Mouse (Mus musculus): ENCODE data around the gene Map3k13. TPM values are rescaled to one million over a fixed set of nuclear protein-coding genes. Genes with fewer than 3 reads are reported as not detected.
"Not testable (repeated sequence)": the region's sequence is repeated elsewhere in the genome, so short reads cannot be mapped to it uniquely, and the experiment has no call there.

Map3k13 gene
- polyA plus RNA-seq, 1 experiment = 0.12 TPM

DNA sequence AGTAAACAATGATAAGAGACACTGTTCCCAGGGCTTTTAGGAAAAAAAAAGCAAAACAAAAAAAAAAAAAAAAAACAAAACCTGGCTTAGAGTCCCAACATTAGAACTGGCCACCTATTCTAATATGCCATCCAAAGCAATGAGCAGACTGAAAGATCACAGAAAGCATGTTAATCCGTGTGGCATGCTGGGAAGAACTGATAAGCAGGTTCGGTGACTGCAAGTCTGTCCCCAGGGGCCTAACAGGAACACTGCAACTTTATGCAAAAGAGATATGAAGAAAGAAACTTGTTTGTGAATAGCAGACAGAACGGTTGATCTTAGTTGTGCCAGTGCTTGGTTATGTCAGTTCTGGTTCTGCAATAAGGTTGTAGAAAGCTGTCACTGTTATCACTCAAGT is 2.4 kb upstream of the Map3k13 start:
- H3K36me3 ChIP-seq (ENCODE audit: control insufficient read depth, insufficient read depth) = no peaks in the 10 kb centered on the region
- H3K27me3 ChIP-seq (ENCODE audit: control insufficient read depth, insufficient read depth, insufficient read length) = no peaks in the 10 kb centered on the region
- H3ac ChIP-seq (ENCODE audit: control insufficient read depth, insufficient read length, low read depth) = no peak overlapping the region
- H3K4me3 ChIP-seq (ENCODE audit: insufficient read depth, poor library complexity, severe bottlenecking) = no peak overlapping the region
- TF ChIP-seq FOSL1 (IDR thresholded peaks at IDR 0.05; ENCODE audit: insufficient read depth, low read length, poor library complexity, severe bottlenecking) (no peak), CEBPB (IDR thresholded peaks at IDR 0.05; ENCODE audit: low read depth) (no peak), MAX (IDR thresholded peaks at IDR 0.05) (no peak), MYOD1 (IDR thresholded peaks at IDR 0.05; ENCODE audit: control insufficient read depth, insufficient read length, low read depth) (no peak), MYOG (IDR thresholded peaks at IDR 0.05; ENCODE audit: control insufficient read depth, extremely low read depth, insufficient read length) (no peak), CTCF (IDR thresholded peaks at IDR 0.05; ENCODE audit: control insufficient read depth, insufficient read depth, insufficient read length) (no peak), USF1 (IDR thresholded peaks at IDR 0.05; ENCODE audit: low read depth) (no peak)
- H3K79me3 ChIP-seq (ENCODE audit: low read depth) = no peaks in the 10 kb centered on the region
- H3K79me2 ChIP-seq (ENCODE audit: control insufficient read depth, insufficient read depth) = no peaks in the 10 kb centered on the region

DNA sequence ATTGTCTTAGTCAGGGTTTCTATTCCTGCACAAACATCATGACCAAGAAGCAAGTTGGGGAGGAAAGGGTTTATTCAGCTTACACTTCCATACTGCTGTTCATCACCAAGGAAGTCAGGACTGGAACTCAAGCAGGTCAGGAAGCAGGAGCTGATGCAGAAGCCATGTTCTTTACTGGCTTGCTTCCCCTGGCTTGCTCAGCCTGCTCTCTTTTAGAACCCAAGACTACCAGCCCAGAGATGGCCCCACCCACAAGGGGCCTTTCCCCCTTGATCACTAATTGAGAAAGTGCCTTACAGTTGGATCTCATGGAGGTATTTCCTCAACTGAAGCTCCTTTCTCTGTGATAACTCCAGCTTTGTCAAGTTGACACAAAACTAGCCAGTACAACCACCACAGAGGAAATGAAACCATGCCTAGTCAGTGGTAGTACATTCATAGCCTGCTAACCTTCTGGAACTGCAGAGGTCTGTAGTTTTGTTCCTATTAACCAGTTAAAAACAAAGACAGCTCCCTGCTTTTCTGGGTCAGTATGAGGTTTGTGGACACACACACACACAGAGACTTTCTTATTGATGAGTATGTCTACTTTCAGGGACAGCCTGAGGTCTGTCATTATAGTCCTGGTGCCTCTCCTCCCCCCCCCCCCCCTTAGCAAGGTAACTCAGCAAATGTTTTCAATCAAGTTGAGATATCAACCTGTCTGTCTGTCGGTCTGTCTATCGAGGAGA is 901 bp upstream of the Map3k13 start:
- H3K27me3 ChIP-seq (ENCODE audit: control insufficient read depth, insufficient read depth, insufficient read length); H3K79me3 ChIP-seq (ENCODE audit: low read depth); H3K79me2 ChIP-seq (ENCODE audit: control insufficient read depth, insufficient read depth); H3K36me3 ChIP-seq (ENCODE audit: control insufficient read depth, insufficient read depth); H3ac ChIP-seq (ENCODE audit: control insufficient read depth, insufficient read length, low read depth): not testable (repeated sequence)
- H3K4me3 ChIP-seq (ENCODE audit: insufficient read depth, poor library complexity, severe bottlenecking) = peak overlapping the region; percentile 76

- Histone ChIP-seq H3K4me3 (ENCODE audit: insufficient read depth, poor library complexity, severe bottlenecking) (peak overlapping the region; percentile 76), H3K36me3 (ENCODE audit: control insufficient read depth, insufficient read depth) (peaks cover 6% of the 10 kb centered on the region), H3ac (ENCODE audit: control insufficient read depth, insufficient read length, low read depth) (peak overlapping the region; percentile 76), H3K79me2 (ENCODE audit: control insufficient read depth, insufficient read depth) (no peaks in the 10 kb centered on the region), H3K27me3 (ENCODE audit: control insufficient read depth, insufficient read depth, insufficient read length) (no peaks in the 10 kb centered on the region), H3K79me3 (ENCODE audit: low read depth) (no peaks in the 10 kb centered on the region)
- TF ChIP-seq MYOG (IDR thresholded peaks at IDR 0.05; ENCODE audit: control insufficient read depth, extremely low read depth, insufficient read length) (no peak), FOSL1 (IDR thresholded peaks at IDR 0.05; ENCODE audit: insufficient read depth, low read length, poor library complexity, severe bottlenecking) (no peak), MAX (IDR thresholded peaks at IDR 0.05) (no peak), USF1 (IDR thresholded peaks at IDR 0.05; ENCODE audit: low read depth) (no peak), CTCF (IDR thresholded peaks at IDR 0.05; ENCODE audit: control insufficient read depth, insufficient read depth, insufficient read length) (no peak), CEBPB (IDR thresholded peaks at IDR 0.05; ENCODE audit: low read depth) (no peak), MYOD1 (IDR thresholded peaks at IDR 0.05; ENCODE audit: control insufficient read depth, insufficient read length, low read depth) (no peak)
Observed at GRCm38 (mm10) chr16:21794697-21795045, 525 bp downstream of the Map3k13 start.

DNA sequence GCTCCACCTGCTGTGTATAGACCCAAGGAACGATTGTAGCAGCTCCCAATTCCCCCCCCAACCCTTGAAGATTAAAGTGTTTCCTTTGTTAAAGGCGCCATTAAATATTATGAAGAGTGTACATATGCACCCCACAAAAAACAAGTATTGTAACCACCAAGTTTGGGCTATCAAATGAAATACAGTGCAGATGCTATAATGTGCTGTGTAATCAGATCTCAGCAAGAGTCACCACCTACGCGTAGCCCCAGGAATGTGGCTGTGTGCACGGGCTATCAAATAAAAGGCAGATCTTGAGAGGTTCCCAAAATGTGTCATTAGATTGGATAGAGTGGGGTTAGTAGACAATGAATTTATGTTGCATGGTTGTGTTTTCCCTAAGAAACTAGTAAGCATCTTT is 925 bp downstream of the Map3k13 start:
- TF ChIP-seq MAX (IDR thresholded peaks at IDR 0.05) = no peak
- no peak for TF ChIP-seq CTCF (IDR thresholded peaks at IDR 0.05; ENCODE audit: control insufficient read depth, insufficient read depth, insufficient read length)
- no peak for TF ChIP-seq MYOD1 (IDR thresholded peaks at IDR 0.05; ENCODE audit: control insufficient read depth, insufficient read length, low read depth)
- TF ChIP-seq MYOG (IDR thresholded peaks at IDR 0.05; ENCODE audit: control insufficient read depth, extremely low read depth, insufficient read length) = no peak
- TF ChIP-seq CEBPB (IDR thresholded peaks at IDR 0.05; ENCODE audit: low read depth) = no peak
- TF ChIP-seq USF1 (IDR thresholded peaks at IDR 0.05; ENCODE audit: low read depth) = no peak
- TF ChIP-seq FOSL1 (IDR thresholded peaks at IDR 0.05; ENCODE audit: insufficient read depth, low read length, poor library complexity, severe bottlenecking) = no peak
- Histone ChIP-seq H3K4me3 (ENCODE audit: insufficient read depth, poor library complexity, severe bottlenecking) (peak overlapping the region; percentile 76), H3K27me3 (ENCODE audit: control insufficient read depth, insufficient read depth, insufficient read length) (no peaks in the 10 kb centered on the region), H3K36me3 (ENCODE audit: control insufficient read depth, insufficient read depth) (peaks cover 7% of the 10 kb centered on the region), H3K79me2 (ENCODE audit: control insufficient read depth, insufficient read depth) (no peaks in the 10 kb centered on the region), H3K79me3 (ENCODE audit: low read depth) (no peaks in the 10 kb centered on the region), H3ac (ENCODE audit: control insufficient read depth, insufficient read length, low read depth) (no peak overlapping the region)

GRCm38 (mm10) chr16:21804258-21804657 is 10.1 kb downstream of the Map3k13 start:
- Histone ChIP-seq H3ac (ENCODE audit: control insufficient read depth, insufficient read length, low read depth) (no peak overlapping the region), H3K79me2 (ENCODE audit: control insufficient read depth, insufficient read depth) (no peaks in the 10 kb centered on the region), H3K36me3 (ENCODE audit: control insufficient read depth, insufficient read depth) (peaks cover 5% of the 10 kb centered on the region), H3K4me3 (ENCODE audit: insufficient read depth, poor library complexity, severe bottlenecking) (no peak overlapping the region), H3K27me3 (ENCODE audit: control insufficient read depth, insufficient read depth, insufficient read length) (no peaks in the 10 kb centered on the region), H3K79me3 (ENCODE audit: low read depth) (no peaks in the 10 kb centered on the region)
- no peak for TF ChIP-seq FOSL1 (IDR thresholded peaks at IDR 0.05; ENCODE audit: insufficient read depth, low read length, poor library complexity, severe bottlenecking)
- no peak for TF ChIP-seq USF1 (IDR thresholded peaks at IDR 0.05; ENCODE audit: low read depth)
- no peak for TF ChIP-seq MYOG (IDR thresholded peaks at IDR 0.05; ENCODE audit: control insufficient read depth, extremely low read depth, insufficient read length)
- no peak for TF ChIP-seq MYOD1 (IDR thresholded peaks at IDR 0.05; ENCODE audit: control insufficient read depth, insufficient read length, low read depth)

GRCm38 (mm10) chr16:21806892-21807291 is 12.7 kb downstream of the Map3k13 start:
- Histone ChIP-seq H3K27me3 (ENCODE audit: control insufficient read depth, insufficient read depth, insufficient read length) (no peaks in the 10 kb centered on the region), H3K79me3 (ENCODE audit: low read depth) (no peaks in the 10 kb centered on the region)
- TF ChIP-seq MAX (IDR thresholded peaks at IDR 0.05) = no peak
- no peak for TF ChIP-seq MYOD1 (IDR thresholded peaks at IDR 0.05; ENCODE audit: control insufficient read depth, insufficient read length, low read depth)
- no peak for TF ChIP-seq USF1 (IDR thresholded peaks at IDR 0.05; ENCODE audit: low read depth)
- no peak for TF ChIP-seq FOSL1 (IDR thresholded peaks at IDR 0.05; ENCODE audit: insufficient read depth, low read length, poor library complexity, severe bottlenecking)
- no peak for TF ChIP-seq CEBPB (IDR thresholded peaks at IDR 0.05; ENCODE audit: low read depth)
- no peak for TF ChIP-seq CTCF (IDR thresholded peaks at IDR 0.05; ENCODE audit: control insufficient read depth, insufficient read depth, insufficient read length)
- no peak for TF ChIP-seq MYOG (IDR thresholded peaks at IDR 0.05; ENCODE audit: control insufficient read depth, extremely low read depth, insufficient read length)

GRCm38 (mm10) chr16:21807786-21808185 is 13.6 kb downstream of the Map3k13 start:
- not testable (repeated sequence) for H3K36me3 ChIP-seq (ENCODE audit: control insufficient read depth, insufficient read depth); H3ac ChIP-seq (ENCODE audit: control insufficient read depth, insufficient read length, low read depth); H3K27me3 ChIP-seq (ENCODE audit: control insufficient read depth, insufficient read depth, insufficient read length); H3K4me3 ChIP-seq (ENCODE audit: insufficient read depth, poor library complexity, severe bottlenecking); H3K79me2 ChIP-seq (ENCODE audit: control insufficient read depth, insufficient read depth); H3K79me3 ChIP-seq (ENCODE audit: low read depth)

More at GRCm38 (mm10) chr16:21806892-21807291, 12.7 kb downstream of the Map3k13 start:
- no peak overlapping the region for H3ac ChIP-seq (ENCODE audit: control insufficient read depth, insufficient read length, low read depth)
- H3K79me2 ChIP-seq (ENCODE audit: control insufficient read depth, insufficient read depth) = no peaks in the 10 kb centered on the region
- H3K4me3 ChIP-seq (ENCODE audit: insufficient read depth, poor library complexity, severe bottlenecking) = no peak overlapping the region
- H3K36me3 ChIP-seq (ENCODE audit: control insufficient read depth, insufficient read depth) = no peaks in the 10 kb centered on the region
